Mouse (Mus musculus) small intestine, adult 2 months (tissue): ENCODE data around the gene Csrp3. TPM values are rescaled to one million over a fixed set of nuclear protein-coding genes. Genes with fewer than 3 reads are reported as not detected.

Source experiments
- H3K27ac ChIP-seq: fragments of 200-500 bp; 2 replicates; pipeline ENCODE4 v1.5.1; 2012; ENCODE audit warnings: low read depth, low read length, control low read depth, inconsistent platforms; ENCODE audit not compliant: insufficient read depth
- H3K27me3 ChIP-seq: fragments of 200-500 bp; 2 replicates; pipeline ENCODE4 v1.6.1; 2012; ENCODE audit warnings: mild to moderate bottlenecking, moderate library complexity, low read length, inconsistent platforms; ENCODE audit not compliant: control insufficient read depth, insufficient read depth
- H3K36me3 ChIP-seq: fragments of 200-500 bp; 2 replicates; pipeline ENCODE4 v1.6.1; 2012; ENCODE audit warnings: mild to moderate bottlenecking, low read length, control low read depth, inconsistent platforms; ENCODE audit not compliant: control insufficient read depth, insufficient read depth
- H3K4me1 ChIP-seq: fragments of 200-500 bp; 2 replicates; pipeline ENCODE4 v1.6.1; 2012; ENCODE audit warnings: low read length, inconsistent platforms, mixed read lengths; ENCODE audit not compliant: control insufficient read depth, insufficient read depth, insufficient read length
- H3K4me3 ChIP-seq: fragments of 200-500 bp; 2 replicates; pipeline ENCODE4 v1.5.1; 2012; ENCODE audit warnings: low read depth, mild to moderate bottlenecking, control low read depth, inconsistent platforms, low read length, moderate library complexity
- CTCF ChIP-seq: fragments of 200-500 bp; IDR thresholded peaks from 2 replicates; pipeline ENCODE4 v1.5.1; 2012; ENCODE audit warnings: low read depth, mild to moderate bottlenecking, control low read depth, inconsistent platforms, low read length, moderate library complexity, mixed read lengths; ENCODE audit not compliant: insufficient replicate concordance, insufficient read length; ENCODE audit errors: extremely low read depth
- POLR2A ChIP-seq: fragments of 200-500 bp; IDR thresholded peaks from 2 replicates; pipeline ENCODE4 v1.6.1; 2012; ENCODE audit warnings: low read depth, mild to moderate bottlenecking, control low read depth, inconsistent platforms, low read length, moderate library complexity
- WGBS: fragments of 180-500 bp; shearing (Covaris S2); methylation state at CpG from one replicate; pipeline ENCODE4 v1.1.7; 2018; 5-methylcytosine and 5-hydroxymethylcytosine counted together
- polyA plus RNA-seq: library from polyadenylated mRNA; depleted of rRNA; stranded (reverse); fragments of >200 nt; gene quantifications from 2 replicates; pipeline ENCODE4 v1.2.3, GENCODE M21; 2012

Gene Csrp3
- polyA plus RNA-seq, 1 experiment: not detected

DNA sequence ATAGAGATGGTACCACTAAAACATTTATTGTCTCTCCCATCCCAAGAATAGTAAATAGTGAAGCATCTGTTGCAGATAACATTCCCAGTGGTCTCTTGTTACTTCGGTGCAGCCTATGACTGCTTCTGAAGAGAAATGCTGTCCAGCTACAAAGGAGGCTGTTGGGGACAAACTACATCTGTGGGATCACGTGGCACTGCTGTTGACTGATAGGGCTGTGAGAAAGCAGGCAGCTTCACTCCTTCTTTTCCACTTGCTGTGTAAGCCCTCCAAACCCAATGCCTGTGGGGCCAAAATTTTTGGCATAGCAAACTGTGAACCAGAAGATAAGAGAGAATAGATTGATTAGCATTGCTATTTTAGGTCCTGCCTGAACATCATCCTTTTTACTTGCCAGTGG, 17.4 kb downstream of the Csrp3 start:
- Histone ChIP-seq H3K4me1 (no peaks in the 10 kb centered on the region), H3K4me3 (no peak overlapping the region), H3K36me3 (peaks cover 21% of the 10 kb centered on the region), H3K27me3 (no peaks in the 10 kb centered on the region), H3K27ac (no peak overlapping the region)
- WGBS: 41% methylated on average over 2 of the region's 2 CpGs
- no peak for TF ChIP-seq POLR2A

DNA sequence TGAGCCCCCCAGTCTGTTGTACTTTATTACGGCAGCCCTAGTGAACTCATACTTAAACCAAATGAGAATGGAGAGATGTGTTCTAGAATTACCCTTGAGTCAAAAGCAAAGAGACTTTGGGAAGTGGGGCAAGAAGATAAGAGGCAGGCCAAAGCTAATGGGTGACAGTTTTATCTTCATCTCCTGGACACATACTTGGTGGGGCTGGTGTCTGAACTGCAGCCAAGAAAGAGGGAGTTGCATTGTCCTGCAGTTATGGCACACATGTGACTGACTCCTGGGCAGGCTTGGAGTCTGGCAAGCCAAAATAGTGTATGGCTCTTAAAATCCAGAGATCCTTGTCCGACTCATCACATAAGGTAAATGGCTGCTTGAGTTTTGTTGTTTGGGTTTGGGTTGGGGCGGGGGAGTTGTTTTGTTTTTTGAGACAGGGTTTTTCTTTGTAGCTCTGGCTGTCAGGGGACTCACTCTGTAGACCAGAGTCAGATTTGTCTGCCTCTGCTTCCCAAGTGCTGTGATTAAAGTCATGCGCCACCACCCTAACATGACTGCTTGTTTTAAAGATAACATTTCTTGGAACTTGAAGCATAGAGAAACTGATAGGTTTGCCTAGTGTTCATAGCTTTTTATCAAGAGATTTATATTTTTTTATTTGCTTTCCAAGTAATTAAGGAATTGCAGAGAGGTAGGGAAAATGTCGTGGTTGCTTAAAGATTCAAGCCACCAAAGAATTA, 18.5 kb downstream of the Csrp3 start:
- H3K36me3 ChIP-seq: peaks cover 32% of the 10 kb centered on the region
- 62% methylated on average over 5 of the region's 5 CpGs for WGBS
- H3K27me3 ChIP-seq: no peaks in the 10 kb centered on the region
- H3K4me3 ChIP-seq: no peak overlapping the region
- TF ChIP-seq CTCF (no peak), POLR2A (no peak)
- H3K4me1 ChIP-seq: no peaks in the 10 kb centered on the region
- H3K27ac ChIP-seq: no peak overlapping the region

DNA sequence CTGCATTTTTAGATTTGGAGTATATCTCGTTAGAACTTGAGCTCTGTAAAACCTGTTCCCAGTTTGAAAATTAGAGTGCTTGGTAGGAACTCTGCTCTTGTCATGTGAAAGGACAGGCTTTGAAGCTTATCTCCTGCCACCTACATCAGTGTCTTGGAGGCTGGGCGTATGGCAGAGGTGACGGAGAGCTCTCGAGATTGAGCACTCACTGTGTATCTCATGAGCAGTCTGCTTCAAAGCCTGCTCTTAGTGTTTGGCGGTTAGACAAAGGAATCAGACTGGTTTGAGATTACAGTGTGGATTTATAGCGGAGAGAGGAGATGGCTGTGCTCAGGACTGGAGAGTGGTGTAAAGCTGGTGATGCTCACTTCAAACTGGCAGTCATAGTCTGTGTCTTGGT, 22.7 kb downstream of the Csrp3 start:
- Histone ChIP-seq H3K36me3 (peaks cover 58% of the 10 kb centered on the region), H3K27me3 (no peaks in the 10 kb centered on the region), H3K27ac (no peak overlapping the region), H3K4me1 (peaks cover 7% of the 10 kb centered on the region; the same call in 1 of the 2 replicates), H3K4me3 (no peak overlapping the region)
- WGBS: 93% methylated on average over 6 of the region's 6 CpGs
- no peak for TF ChIP-seq POLR2A
- no peak for TF ChIP-seq CTCF

DNA sequence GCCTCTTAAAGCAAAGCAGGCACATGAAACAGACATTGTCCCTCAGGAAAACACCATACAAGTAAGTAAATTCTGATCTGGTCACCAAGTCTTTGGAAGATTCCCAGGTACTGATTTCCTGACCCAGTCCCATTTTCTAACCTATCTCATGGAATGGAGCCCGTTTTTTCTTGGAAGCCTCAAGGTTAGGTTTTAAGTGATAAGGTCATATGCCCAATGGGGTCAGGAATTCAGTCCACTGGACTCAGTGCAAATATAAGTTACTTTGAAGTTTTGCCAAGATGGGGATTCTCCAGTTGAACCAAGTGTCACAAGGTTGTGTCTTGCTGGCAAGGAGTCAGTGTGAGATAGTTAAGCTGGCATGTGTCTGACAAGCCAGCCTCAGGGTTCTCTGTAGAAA, 23.2 kb downstream of the Csrp3 start:
- Histone ChIP-seq H3K27ac (no peak overlapping the region), H3K36me3 (peaks cover 63% of the 10 kb centered on the region), H3K4me3 (no peak overlapping the region), H3K27me3 (no peaks in the 10 kb centered on the region), H3K4me1 (peaks cover 7% of the 10 kb centered on the region; the same call in 1 of the 2 replicates)
- WGBS: 75% methylated on average over 1 of the region's 1 CpGs
- TF ChIP-seq CTCF (no peak), POLR2A (no peak)

DNA sequence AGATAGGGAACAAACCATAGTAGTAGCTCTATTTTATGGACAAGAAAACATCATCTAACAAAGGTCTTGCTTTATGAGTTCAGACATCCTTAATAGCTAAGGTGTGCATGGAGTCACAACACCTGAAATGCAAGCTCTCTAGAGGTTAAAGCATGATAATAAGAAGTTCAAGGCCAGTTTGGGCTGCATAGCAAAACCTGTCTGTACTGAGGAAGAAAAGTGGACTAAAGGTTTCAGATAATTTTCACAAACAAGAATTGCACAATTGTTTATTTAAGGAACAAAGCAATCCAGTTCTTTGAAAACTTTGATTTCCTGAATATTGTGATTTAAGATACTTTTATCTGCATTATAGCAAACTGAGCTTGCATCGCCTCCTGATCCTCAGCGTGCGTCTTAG, 24.2 kb downstream of the Csrp3 start:
- peaks cover 72% of the 10 kb centered on the region for H3K36me3 ChIP-seq
- H3K4me3 ChIP-seq: no peak overlapping the region
- peaks cover 7% of the 10 kb centered on the region; the same call in 1 of the 2 replicates for H3K4me1 ChIP-seq
- WGBS: 82% methylated on average over 3 of the region's 3 CpGs
- TF ChIP-seq CTCF (no peak), POLR2A (no peak)
- no peaks in the 10 kb centered on the region for H3K27me3 ChIP-seq
- H3K27ac ChIP-seq: no peak overlapping the region

DNA sequence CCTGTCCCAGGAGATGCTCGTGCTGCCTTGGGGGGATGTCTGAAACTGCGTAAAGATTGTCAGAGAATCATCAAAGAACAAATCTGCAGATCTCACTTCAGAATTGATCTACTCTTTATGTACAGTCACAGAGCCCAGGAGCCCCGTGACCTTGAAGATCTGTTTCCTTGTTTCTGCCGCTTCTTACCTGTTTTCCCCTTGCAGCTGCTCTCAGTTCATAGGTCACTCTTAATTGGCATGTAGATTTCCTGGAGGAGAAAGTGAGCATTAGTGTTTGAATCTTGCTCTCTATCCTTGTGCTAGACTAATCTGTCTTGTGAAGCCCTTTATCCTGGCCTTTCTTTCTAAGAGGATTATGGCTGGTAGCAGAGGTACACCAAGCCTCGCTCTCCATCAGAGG, 26.2 kb downstream of the Csrp3 start:
- 33% methylated on average over 5 of the region's 5 CpGs for WGBS

DNA sequence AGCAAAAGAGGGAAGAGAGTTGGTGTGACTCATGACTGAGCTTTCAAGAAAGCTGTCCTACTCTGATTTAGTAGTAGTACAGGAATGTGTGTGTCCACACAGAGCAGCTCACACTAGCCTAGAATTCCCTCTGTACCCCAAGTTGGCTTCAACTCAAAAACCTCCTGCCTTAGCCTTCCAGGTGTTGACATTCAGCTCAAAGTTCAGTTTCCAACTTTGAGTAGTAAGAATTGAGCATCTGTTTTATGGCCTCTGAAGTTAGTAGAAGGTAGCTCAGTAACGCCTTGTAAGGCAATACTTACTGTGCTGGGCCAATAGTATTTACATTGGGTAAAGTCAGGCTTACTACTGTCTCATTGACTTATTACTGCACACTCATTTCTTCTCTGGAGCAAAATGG, 34.2 kb downstream of the Csrp3 start:
- H3K27ac ChIP-seq: peak overlapping the region; percentile 65; the same call in 1 of the 2 replicates
- no peaks in the 10 kb centered on the region for H3K27me3 ChIP-seq
- H3K4me3 ChIP-seq: no peak overlapping the region
- TF ChIP-seq CTCF (no peak), POLR2A (no peak)
- peaks cover 38% of the 10 kb centered on the region for H3K36me3 ChIP-seq
- peaks cover 11% of the 10 kb centered on the region; the same call in 1 of the 2 replicates for H3K4me1 ChIP-seq
- 35% methylated on average over 1 of the region's 1 CpGs for WGBS

More for the DNA sequence above, 26.2 kb downstream of the Csrp3 start:
- H3K27ac ChIP-seq: peak overlapping the region; percentile 55
- H3K27me3 ChIP-seq: no peaks in the 10 kb centered on the region
- H3K4me3 ChIP-seq: no peak overlapping the region
- H3K36me3 ChIP-seq: peaks cover 71% of the 10 kb centered on the region
- no peak for TF ChIP-seq POLR2A
- no peak for TF ChIP-seq CTCF
- peaks cover 8% of the 10 kb centered on the region; the same call in 1 of the 2 replicates for H3K4me1 ChIP-seq
